Mouse (Mus musculus) right cerebral cortex, postnatal 4 days (tissue): Measurements from ENCODE around the gene Casq2.

ENCODE experiments used
- DNase-seq: peaks from one replicate; pipeline ENCODE4 v3.0.0-alpha.2; 2022

The Casq2 gene

GRCm38 (mm10) chr3:102166794-102167193 lies 80.6 kb downstream of the Casq2 start:
- DNase-seq, result no peak

- DNase-seq, result no peak
Observed at GRCm38 (mm10) chr3:102167555-102168210, 81.5 kb downstream of the Casq2 start.

- DNase-seq, result peak; percentile 95
Observed at GRCm38 (mm10) chr3:102169197-102169905, 83.1 kb downstream of the Casq2 start.

GRCm38 (mm10) chr3:102174118-102174865 lies 88.1 kb downstream of the Casq2 start:
- no peak for DNase-seq

GRCm38 (mm10) chr3:102175701-102176100 lies 89.5 kb downstream of the Casq2 start:
- DNase-seq, result no peak

- DNase-seq, result no peak
Observed at GRCm38 (mm10) chr3:102176116-102176515, 89.9 kb downstream of the Casq2 start.

- no peak for DNase-seq
Observed at GRCm38 (mm10) chr3:102177837-102178615, 91.8 kb downstream of the Casq2 start.

- no peak for DNase-seq
Observed at GRCm38 (mm10) chr3:102179869-102180268, 93.7 kb downstream of the Casq2 start.

GRCm38 (mm10) chr3:102180746-102181145 lies 94.5 kb downstream of the Casq2 start:
- no peak for DNase-seq

- DNase-seq, result no peak
Observed at GRCm38 (mm10) chr3:102181191-102181590, 95.0 kb downstream of the Casq2 start.

GRCm38 (mm10) chr3:102182601-102183000 lies 96.4 kb downstream of the Casq2 start:
- DNase-seq, result no peak

GRCm38 (mm10) chr3:102184721-102185120 lies 98.5 kb downstream of the Casq2 start:
- DNase-seq, result no peak

GRCm38 (mm10) chr3:102187401-102187800 lies 101.2 kb downstream of the Casq2 start:
- no peak for DNase-seq

- DNase-seq, result no peak
Observed at GRCm38 (mm10) chr3:102188972-102189371, 102.8 kb downstream of the Casq2 start.

GRCm38 (mm10) chr3:102190015-102190414 lies 103.8 kb downstream of the Casq2 start:
- DNase-seq, result no peak

- DNase-seq, result no peak
Observed at GRCm38 (mm10) chr3:102190642-102191041, 104.4 kb downstream of the Casq2 start.

GRCm38 (mm10) chr3:102191575-102191974 lies 105.4 kb downstream of the Casq2 start:
- DNase-seq, result no peak

- no peak for DNase-seq
Observed at GRCm38 (mm10) chr3:102192621-102193020, 106.4 kb downstream of the Casq2 start.

GRCm38 (mm10) chr3:102193488-102194290 lies 107.5 kb downstream of the Casq2 start:
- DNase-seq, result no peak

GRCm38 (mm10) chr3:102194291-102195051 lies 108.3 kb downstream of the Casq2 start:
- DNase-seq, result peak; percentile 30

- DNase-seq, result no peak
Observed at GRCm38 (mm10) chr3:102195762-102196161, 109.5 kb downstream of the Casq2 start.
